Mouse (Mus musculus) bone marrow, adult 2 months (tissue): Measurements from ENCODE around the gene Gm19426.

Experiments
- CTCF ChIP-seq: fragments of 200-500 bp; IDR thresholded peaks from 2 replicates; pipeline ENCODE4 v1.5.1; 2011; ENCODE audit warnings: low read length, control low read depth; ENCODE audit not compliant: control insufficient read depth, insufficient read depth
- POLR2A ChIP-seq: fragments of 200-500 bp; IDR thresholded peaks from 2 replicates; pipeline ENCODE4 v1.6.1; 2011; ENCODE audit warnings: low read depth, mild to moderate bottlenecking, control low read depth, low read length, borderline replicate concordance; ENCODE audit not compliant: control insufficient read depth

DNA sequence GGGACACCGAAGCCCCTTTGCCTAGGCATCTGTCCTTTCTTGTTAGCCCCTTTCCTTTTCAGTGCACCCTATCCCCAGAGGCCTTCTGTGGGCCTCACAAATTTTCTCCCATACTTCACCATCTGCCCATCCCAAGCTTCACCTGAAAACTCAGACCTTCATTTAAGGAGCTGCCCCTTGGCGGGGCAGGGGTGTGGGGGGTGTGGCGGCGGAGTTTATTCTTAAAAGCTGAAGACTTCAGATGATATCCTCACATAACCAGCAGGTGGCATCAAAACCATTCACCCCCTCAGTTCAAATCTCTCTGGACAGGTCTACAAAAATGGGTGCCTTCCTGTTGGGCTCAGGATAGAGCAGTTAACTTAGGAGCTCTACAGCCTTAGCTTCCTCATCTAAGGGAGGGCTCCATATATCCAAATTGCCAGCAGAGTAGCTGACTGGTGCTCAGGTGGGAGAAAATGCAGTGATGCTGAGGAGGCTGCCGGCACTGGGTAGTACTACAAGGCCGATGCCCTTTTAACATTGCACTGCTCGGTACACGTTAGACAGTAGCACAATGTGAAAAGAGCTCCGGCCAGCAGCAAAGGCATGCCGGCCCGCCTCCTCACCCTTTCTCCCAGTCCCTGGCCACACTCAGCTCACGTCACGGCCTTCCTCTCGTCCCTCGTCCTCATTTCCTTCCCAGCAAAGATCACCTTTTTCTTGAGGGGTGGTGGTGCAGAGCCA, 2.7 kb downstream of the Gm19426 start:
- TF ChIP-seq POLR2A (no peak), CTCF (no peak)
